Mouse (Mus musculus) limb, embryonic 14.5 days (tissue): Measurements from ENCODE around the gene Soat2. TPM values are rescaled to one million over a fixed set of nuclear protein-coding genes. Genes with fewer than 3 reads are reported as not detected.

ENCODE experiments used
- ATAC-seq: fragments of 200-750 bp; cut with Nextera tagmentation; 2 replicates; pipeline ENCODE4 v1.8.0; 2017; ENCODE audit warnings: low read depth, moderate number of reproducible peaks, moderate TSS enrichment; ENCODE audit not compliant: low FRiP score
- DNase-seq: peaks from one replicate; pipeline ENCODE4 v3.0.0-alpha.2; 2015; ENCODE audit warnings: low spot score
- H3K27ac ChIP-seq: fragments of 300-500 bp; sonication (generic); replicated peaks from 2 replicates; pipeline ENCODE4 v1.5.1; 2014; ENCODE audit warnings: low read depth, mild to moderate bottlenecking, low read length, moderate library complexity, mixed read lengths
- H3K27me3 ChIP-seq: fragments of 300-500 bp; sonication (generic); 2 replicates; pipeline ENCODE4 v1.6.1; 2014; ENCODE audit warnings: low read length, mixed read lengths; ENCODE audit not compliant: control insufficient read depth, insufficient read depth
- H3K36me3 ChIP-seq: fragments of 300-500 bp; sonication (generic); 2 replicates; pipeline ENCODE4 v1.6.1; 2014; ENCODE audit warnings: mild to moderate bottlenecking, low read length, moderate library complexity, mixed read lengths; ENCODE audit not compliant: control insufficient read depth, insufficient read depth
- H3K4me1 ChIP-seq: fragments of 300-500 bp; sonication (generic); 2 replicates; pipeline ENCODE4 v1.6.1; 2014; ENCODE audit warnings: antibody characterized with exemption, low read length, mixed read lengths; ENCODE audit not compliant: control insufficient read depth, insufficient read depth
- H3K4me2 ChIP-seq: fragments of 300-500 bp; sonication (generic); replicated peaks from 2 replicates; pipeline ENCODE4 v1.6.1; 2014; ENCODE audit warnings: low read depth, mild to moderate bottlenecking, low read length, moderate library complexity; ENCODE audit not compliant: severe bottlenecking
- H3K4me3 ChIP-seq: fragments of 300-500 bp; sonication (generic); replicated peaks from 2 replicates; pipeline ENCODE4 v1.5.1; 2014; ENCODE audit warnings: low read length
- H3K9ac ChIP-seq: fragments of 300-500 bp; sonication (generic); 2 replicates; pipeline ENCODE4 v1.6.1; 2014; ENCODE audit warnings: mild to moderate bottlenecking, low read depth, low read length, moderate library complexity; ENCODE audit not compliant: severe bottlenecking
- H3K9me3 ChIP-seq: fragments of 300-500 bp; sonication (generic); 2 replicates; pipeline ENCODE4 v1.6.1; 2016; ENCODE audit warnings: low read length; ENCODE audit not compliant: control insufficient read depth
- POLR2A ChIP-seq: fragments of 200-500 bp; IDR thresholded peaks from 2 replicates; pipeline ENCODE4 v1.8.0; 2012; ENCODE audit warnings: inconsistent platforms, mild to moderate bottlenecking, moderate library complexity, borderline replicate concordance; ENCODE audit not compliant: insufficient read depth, insufficient read length; ENCODE audit errors: extremely low read depth
- WGBS: fragments of 180-500 bp; shearing (Covaris S2); extraction: QIAGEN DNeasy Blood & Tissue Kit; methylation state at CpG from one replicate; pipeline ENCODE4 v1.1.7; 2014; 5-methylcytosine and 5-hydroxymethylcytosine counted together
- polyA plus RNA-seq, 2 experiments: library from polyadenylated mRNA; depleted of rRNA in 1 of 2; stranded (reverse) in 1 of 2; unstranded in 1 of 2; fragments of >200 nt; fragmentation: Nextera tagmentation in 1 of 2; extraction: Ambion mirVana in 1 of 2; gene quantifications; 2 replicates each; pipeline versions ENCODE4 v1.2.1 to v1.2.3; 2012 to 2014

Soat2 gene
- polyA plus RNA-seq, 2 experiments = 0.76 to 0.87 TPM

- H3K9me3 ChIP-seq = no peaks in the 10 kb centered on the region
- DNase-seq (no peak), ATAC-seq (no peak)
- H3K36me3 ChIP-seq = peaks cover 85% of the 10 kb centered on the region
- no peaks in the 10 kb centered on the region for H3K4me1 ChIP-seq
- H3K4me2 ChIP-seq = no peak overlapping the region
- TF ChIP-seq POLR2A = no peak
- 74% methylated on average over 8 of the region's 8 CpGs for whole genome bisulfite sequencing
- H3K9ac ChIP-seq = no peak overlapping the region
- no peak overlapping the region for H3K27ac ChIP-seq
- no peaks in the 10 kb centered on the region for H3K27me3 ChIP-seq
- no peak overlapping the region for H3K4me3 ChIP-seq
These were observed 31.1 kb upstream of the Soat2 start for GRCm38 (mm10) chr15:102119121-102119830.

- Histone ChIP-seq H3K4me1 (no peaks in the 10 kb centered on the region), H3K4me3 (no peak overlapping the region), H3K36me3 (peaks cover 85% of the 10 kb centered on the region), H3K27ac (no peak overlapping the region), H3K4me2 (no peak overlapping the region), H3K9ac (no peak overlapping the region), H3K27me3 (no peaks in the 10 kb centered on the region), H3K9me3 (no peaks in the 10 kb centered on the region)
- DNase-seq = no peak
- no peak for ATAC-seq
- WGBS = 69% methylated on average over 2 of the region's 2 CpGs
- no peak for TF ChIP-seq POLR2A
These were observed 30.5 kb upstream of the Soat2 start for GRCm38 (mm10) chr15:102119831-102120170.

GRCm38 (mm10) chr15:102120530-102120929 is 29.8 kb upstream of the Soat2 start:
- TF ChIP-seq POLR2A = no peak
- no peak for ATAC-seq
- Histone ChIP-seq H3K4me3 (no peak overlapping the region), H3K4me1 (no peaks in the 10 kb centered on the region), H3K27ac (no peak overlapping the region), H3K4me2 (no peak overlapping the region), H3K9me3 (no peaks in the 10 kb centered on the region), H3K36me3 (peaks cover 85% of the 10 kb centered on the region), H3K9ac (no peak overlapping the region), H3K27me3 (no peaks in the 10 kb centered on the region)
- DNase-seq = no peak
- WGBS = 78% methylated on average over 5 of the region's 5 CpGs

DNA sequence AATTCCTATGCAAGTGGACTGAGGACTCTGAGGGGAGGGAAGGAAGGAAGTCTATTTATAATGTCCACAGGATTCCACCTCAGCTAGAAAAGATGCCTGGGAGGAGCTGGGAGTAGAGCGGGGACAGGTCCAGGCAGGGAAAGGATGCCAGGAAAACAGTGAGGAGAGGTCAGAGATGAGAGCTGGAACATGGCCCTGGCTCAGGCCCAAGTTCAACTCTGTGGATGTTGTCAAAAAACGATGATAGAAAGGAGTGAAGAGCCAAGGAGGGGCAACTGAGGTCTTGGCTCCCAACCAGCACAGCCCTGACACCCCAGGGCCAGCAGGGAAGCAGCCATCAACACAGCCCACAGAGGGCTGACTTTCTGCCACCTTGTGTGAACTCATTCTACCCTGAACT is 24.0 kb upstream of the Soat2 start:
- Histone ChIP-seq H3K9me3 (no peaks in the 10 kb centered on the region), H3K4me2 (no peak overlapping the region), H3K4me3 (no peak overlapping the region), H3K27ac (no peak overlapping the region), H3K27me3 (no peaks in the 10 kb centered on the region), H3K36me3 (peaks cover 83% of the 10 kb centered on the region), H3K9ac (no peak overlapping the region), H3K4me1 (no peaks in the 10 kb centered on the region)
- no peak for TF ChIP-seq POLR2A
- 69% methylated on average over 2 of the region's 2 CpGs for WGBS
- no peak for DNase-seq
- ATAC-seq = no peak

DNA sequence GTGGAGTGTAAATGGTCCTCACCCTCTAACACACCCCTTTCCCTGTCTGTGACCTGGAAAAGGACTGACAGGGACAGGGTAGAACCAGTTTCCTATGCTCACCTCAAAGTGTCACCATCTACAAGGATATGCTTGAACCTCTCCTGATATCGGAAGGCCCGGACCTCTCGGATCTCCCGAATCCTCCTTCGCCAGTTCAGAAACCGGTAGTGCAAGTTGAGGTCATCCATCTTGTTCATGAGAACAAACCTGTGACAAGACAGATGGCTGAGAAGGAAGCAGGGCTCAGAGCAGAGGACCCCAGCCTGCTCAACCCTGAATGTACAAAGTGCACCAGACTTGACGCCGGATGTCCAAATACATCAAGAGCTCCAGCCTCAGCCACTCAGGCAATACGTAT is 17.0 kb upstream of the Soat2 start:
- TF ChIP-seq POLR2A = no peak
- ATAC-seq (no peak), DNase-seq (no peak)
- Histone ChIP-seq H3K4me3 (no peak overlapping the region), H3K4me2 (no peak overlapping the region), H3K27ac (no peak overlapping the region), H3K27me3 (no peaks in the 10 kb centered on the region), H3K9me3 (no peaks in the 10 kb centered on the region), H3K9ac (no peak overlapping the region), H3K4me1 (0 out of 2 replicates have a peak, but pooled peaks cover 4% of the 10 kb centered on the region), H3K36me3 (peaks cover 52% of the 10 kb centered on the region)
- WGBS = 86% methylated on average over 9 of the region's 9 CpGs

GRCm38 (mm10) chr15:102134709-102135108 is 15.6 kb upstream of the Soat2 start:
- peaks cover 38% of the 10 kb centered on the region for H3K36me3 ChIP-seq
- H3K9ac ChIP-seq = peak overlapping the region; percentile 76; the same call in 1 of the 2 replicates
- H3K4me1 ChIP-seq = 0 out of 2 replicates have a peak, but pooled peaks cover 4% of the 10 kb centered on the region
- no peak overlapping the region for H3K4me3 ChIP-seq
- no peak for TF ChIP-seq POLR2A
- H3K27ac ChIP-seq = no peak overlapping the region
- ATAC-seq (no peak), DNase-seq (no peak)
- no peaks in the 10 kb centered on the region for H3K27me3 ChIP-seq
- WGBS = 90% methylated on average over 2 of the region's 2 CpGs
- H3K9me3 ChIP-seq = no peaks in the 10 kb centered on the region
- no peak overlapping the region for H3K4me2 ChIP-seq
